Mouse (Mus musculus): ENCODE results near the gene Mecr.

Gene Mecr

DNA sequence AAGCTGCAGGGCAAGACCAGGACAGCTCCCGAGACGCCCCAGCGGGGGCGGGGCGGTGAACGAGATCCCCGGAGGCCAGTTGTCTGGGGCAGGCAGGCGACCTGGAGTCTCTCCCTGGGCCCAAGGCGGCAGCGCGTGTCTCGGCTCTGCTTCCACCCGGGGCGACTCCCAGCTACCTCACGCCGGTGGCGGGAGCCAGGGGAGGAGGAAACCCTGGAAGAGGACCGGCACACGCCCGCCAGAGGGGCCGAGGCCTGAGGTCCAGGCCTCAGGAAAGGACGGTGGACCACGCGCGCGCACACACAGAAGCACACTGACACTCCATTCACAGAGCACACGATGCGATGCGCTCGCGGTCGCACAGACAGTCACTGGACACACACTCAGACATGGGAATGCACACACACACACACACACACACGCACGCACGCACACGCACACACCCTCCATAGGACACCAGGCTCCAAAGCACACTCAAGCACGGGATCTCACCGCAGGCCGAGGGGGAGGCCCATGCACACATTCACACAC is 6.9 kb upstream of the Mecr start:
- no peak for DNase-seq (ENCODE audit: low spot score)

DNA sequence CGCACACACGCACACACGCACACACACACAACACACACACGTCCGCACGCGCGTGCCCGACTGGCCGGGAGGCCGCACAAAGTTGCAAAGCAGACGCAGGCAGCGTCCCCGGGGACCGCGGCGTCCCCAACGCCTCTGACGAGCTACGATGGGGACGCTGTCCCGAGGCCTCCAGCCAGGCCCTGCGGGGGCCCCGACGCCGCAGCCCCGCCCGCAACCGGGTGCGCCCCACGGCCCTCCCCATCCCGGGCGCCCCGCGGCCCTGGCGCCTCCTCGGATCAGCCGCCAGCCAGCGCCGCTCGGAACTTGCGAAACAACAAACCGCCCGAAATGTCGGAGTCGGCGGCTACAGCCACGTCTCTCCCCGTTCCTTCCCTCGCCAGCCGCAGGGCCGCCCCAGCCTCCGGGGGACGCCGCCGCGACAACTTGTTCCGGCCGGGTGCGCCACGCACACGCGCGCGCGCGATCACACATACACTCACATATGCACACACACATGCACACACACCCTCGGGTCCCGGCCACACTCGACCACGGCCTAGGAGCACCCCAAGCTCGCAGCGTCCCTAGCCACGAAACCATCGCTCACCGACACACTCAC is 6.3 kb upstream of the Mecr start:
- no peak for DNase-seq (ENCODE audit: low spot score)

DNA sequence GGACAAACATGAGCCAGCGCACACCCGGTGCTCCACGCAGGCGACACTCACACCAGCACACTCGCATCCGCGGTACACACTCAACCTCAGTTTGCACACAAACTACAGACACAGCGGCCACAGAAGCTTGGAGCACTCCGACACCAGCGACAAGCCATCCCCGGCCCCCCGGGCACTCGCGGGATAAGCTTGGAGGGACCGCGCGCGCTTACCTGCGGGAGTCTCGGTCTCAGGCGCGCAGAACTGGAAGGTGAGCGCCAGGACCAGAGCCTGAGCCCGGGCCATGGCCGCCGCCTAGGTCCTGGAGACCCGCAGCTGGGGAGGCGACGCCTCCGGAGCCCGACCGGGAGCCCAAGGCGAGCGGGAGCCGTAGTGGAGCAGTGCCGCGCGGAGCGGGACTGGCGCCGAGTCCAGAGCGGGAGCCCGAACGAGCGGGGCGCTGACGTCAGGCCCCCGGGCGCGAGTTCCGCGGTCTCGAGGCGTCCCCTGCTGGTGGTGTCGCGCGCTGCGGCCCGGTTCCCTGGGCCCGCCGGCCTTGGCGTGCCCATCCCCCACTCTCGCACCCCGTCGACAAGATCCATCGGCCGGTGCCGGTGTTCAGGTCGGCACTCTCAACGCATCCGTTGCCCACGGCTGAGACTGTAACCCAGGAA is 5.3 kb upstream of the Mecr start, which contains the start of gene Ptpru:
Gene Ptpru (minus strand): TSS at position 417 of the 653 bp plus-strand sequence.
- peak; percentile 74 for DNase-seq (ENCODE audit: low spot score)

DNA sequence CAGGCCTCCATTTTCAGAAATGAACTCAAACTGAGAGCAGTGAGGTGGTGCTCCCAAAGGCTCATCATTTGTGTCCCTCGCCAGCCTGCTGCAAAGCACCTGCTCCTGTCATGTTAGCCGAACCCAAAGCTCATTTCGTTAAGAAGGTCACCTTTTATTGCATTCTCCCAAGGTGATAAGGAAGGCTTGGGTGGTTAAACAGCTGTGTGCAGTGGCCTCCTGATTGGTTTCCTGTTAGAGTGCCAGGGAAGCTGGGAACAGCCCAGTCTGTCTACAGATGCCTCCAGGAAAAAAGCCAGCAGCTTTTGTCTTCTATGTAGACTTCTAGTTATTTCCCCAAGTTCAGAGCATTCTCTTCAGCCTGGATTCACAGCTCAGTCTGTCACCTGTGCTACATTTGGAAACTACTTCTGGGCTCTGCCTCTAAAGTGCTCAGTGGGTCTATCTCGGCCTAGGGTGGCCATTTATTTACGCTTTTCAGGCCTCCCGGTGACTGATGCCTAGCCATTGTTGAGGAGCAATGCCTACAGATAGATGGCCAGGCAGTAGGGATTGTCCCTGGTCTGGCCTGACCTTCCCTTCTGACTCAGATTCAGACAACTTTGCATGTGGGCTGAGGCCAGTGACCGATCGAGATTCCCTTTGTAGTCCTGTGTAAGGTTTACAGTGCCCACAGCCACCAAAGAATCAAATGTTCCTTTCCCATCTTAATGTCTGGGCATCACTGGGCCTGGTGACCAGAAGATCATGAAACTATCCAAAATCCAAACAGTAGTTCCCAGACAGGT is 2.9 kb downstream of the Mecr start:
- no peak for DNase-seq (ENCODE audit: low spot score)

DNA sequence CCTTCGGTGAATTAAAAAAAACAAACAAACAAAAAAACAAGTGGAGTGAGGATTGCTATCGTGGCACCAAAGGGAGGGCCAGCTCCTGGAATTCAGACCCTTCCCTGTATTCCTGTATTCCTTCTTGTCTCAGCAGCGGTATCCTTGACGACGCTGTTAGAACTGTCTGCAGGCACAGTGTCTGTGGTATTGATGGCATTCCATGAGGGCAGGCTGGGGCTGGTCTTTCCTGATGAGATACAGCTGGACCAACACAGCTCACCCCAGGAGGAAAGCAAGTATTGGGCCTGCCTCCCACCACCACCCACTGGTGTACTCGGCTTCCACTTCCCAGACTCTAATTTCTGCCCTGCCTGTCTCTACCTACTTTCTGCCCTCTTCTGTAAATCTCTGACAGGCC is 4.8 kb downstream of the Mecr start:
- DNase-seq (ENCODE audit: low spot score), result no peak

DNA sequence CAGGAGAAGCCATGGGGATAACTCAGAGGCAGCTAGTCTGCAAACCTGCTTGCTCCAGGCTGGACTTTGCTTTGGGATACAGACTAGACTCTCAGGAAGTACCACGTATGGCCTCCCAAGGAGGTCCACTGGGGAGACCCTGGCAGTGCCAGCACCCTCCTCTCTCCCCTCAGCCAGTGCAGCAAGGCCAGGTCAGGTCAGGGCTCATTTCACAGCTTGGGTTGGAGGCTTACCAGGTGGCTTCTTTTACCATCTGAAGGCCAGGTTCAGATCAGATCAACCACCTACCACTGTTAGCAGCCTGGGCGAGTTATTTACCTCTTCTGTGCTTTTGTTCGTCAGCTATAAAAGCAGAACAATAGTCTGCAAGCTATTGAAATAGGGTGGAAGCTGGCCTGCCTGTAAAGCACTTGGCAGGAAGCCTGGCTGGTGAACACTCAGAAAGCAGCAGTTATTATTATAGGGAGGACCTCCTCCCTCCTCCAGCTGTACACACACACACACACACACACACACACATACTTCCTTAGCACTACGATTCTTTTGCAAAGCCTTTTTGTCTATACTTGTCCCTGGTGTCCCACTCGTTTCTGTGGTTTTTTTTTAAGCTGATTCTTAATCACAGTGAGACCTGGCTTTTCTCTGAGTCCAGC is 6.8 kb downstream of the Mecr start:
- DNase-seq (ENCODE audit: low spot score), result peak; percentile 43

DNA sequence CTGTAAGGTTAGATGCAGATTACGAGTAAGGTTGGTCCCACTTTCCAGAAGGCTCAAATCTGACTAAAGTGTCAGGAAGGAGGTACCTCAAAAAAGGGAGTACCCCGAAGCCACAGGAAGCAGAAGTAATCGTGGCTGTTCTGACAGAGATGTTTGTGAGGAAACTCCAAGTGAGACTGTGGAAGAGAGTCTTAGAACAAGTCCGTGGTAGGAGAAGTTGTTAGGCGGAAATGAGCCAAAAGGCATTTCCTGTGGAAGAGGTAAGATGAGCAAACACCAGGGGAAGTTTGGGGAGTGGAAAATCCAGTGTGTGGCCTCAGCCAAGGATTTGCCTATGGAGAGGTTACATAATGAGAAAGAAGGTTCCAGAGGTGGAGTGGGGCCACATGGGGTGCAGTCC is 11.7 kb downstream of the Mecr start:
- DNase-seq (ENCODE audit: low spot score), result no peak

DNA sequence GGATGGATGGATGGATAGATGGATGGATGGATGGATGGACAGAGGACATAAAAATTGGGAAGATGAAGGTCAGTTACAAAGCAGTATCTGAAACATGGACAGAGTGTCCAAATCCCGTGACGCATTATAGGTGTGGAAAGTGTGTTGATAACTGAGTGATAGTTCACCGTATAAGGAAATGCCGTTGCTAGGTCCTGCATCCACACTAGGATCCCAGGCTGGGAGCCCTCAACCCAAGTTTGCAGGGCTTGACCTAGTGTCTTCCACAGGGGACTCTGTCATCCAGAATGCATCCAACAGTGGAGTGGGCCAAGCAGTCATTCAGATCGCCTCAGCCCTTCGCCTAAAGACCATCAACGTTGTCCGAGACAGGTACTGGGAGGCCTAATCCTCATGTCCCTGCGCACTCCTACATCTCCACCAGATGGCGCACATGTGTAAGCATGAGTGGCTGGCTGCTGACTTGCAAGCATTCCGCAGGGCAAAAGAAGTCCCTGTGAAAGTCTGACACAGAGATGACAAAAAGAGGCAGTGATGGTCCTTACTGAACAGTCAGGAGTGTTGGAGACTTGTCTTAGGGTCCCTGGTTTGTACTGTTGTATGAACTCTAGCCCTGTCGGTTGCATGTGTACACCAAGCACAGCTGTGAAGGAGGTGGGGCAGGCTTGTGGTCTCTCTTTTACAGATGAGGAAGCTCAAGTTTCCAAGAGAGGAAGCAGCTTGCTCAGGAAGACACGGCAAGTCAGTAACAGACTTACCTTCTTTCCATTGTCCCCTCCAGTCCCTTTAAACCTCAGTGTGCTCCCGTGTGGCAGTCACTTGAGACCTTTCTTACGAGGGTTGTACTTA is 17.4 kb downstream of the Mecr start:
- DNase-seq (ENCODE audit: low spot score), result peak; percentile 65

DNA sequence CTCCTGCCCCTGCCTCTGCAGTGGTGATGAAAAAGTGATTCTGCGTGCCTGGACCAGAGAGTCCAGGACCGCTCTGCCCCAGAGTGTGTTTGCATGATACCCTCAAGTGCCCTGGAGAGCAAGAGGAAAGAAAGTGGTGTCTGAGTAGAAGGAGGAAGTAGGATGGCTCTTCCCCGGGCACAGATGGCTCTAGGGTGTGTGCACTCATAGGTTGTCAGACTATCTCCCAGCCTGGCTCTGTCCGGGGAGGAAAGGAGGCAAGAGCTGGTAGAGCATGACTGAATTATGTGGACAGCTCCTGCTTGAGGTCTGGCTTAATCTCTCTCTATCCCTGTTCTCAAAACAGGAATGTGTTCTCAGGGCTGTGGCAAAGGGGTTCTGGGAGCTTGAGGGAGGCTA is 18.1 kb downstream of the Mecr start:
- DNase-seq (ENCODE audit: low spot score), result no peak

DNA sequence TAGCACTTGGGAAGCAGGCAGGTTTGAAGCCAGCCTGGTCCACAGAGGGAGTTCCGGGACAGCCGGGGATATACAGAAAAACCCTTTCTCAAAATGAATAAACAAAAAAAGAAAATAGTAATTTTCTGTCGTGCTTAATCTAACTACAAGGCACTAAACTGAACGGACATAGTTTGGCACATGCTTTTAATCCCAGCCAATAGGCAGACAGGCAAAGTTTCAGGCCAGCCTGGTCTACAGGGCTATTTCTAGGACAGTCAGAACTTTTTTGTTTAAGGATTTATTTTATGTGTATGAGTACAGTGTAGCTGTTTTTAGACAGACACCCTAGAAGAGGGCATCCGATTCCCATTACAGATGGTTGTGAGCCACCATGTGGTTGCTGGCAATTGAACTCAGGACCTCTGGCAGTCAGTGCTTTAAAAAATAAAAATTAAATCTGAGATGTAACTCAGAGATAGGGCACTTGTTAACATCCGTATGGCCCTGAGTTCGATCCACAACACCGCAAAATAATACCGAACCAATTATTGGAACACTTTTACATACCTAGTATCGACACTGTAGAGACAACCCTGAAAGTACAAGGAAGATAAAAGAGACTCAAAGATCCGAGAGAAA is 29.5 kb downstream of the Mecr start:
- DNase-seq (ENCODE audit: low spot score), result peak; percentile 17

DNA sequence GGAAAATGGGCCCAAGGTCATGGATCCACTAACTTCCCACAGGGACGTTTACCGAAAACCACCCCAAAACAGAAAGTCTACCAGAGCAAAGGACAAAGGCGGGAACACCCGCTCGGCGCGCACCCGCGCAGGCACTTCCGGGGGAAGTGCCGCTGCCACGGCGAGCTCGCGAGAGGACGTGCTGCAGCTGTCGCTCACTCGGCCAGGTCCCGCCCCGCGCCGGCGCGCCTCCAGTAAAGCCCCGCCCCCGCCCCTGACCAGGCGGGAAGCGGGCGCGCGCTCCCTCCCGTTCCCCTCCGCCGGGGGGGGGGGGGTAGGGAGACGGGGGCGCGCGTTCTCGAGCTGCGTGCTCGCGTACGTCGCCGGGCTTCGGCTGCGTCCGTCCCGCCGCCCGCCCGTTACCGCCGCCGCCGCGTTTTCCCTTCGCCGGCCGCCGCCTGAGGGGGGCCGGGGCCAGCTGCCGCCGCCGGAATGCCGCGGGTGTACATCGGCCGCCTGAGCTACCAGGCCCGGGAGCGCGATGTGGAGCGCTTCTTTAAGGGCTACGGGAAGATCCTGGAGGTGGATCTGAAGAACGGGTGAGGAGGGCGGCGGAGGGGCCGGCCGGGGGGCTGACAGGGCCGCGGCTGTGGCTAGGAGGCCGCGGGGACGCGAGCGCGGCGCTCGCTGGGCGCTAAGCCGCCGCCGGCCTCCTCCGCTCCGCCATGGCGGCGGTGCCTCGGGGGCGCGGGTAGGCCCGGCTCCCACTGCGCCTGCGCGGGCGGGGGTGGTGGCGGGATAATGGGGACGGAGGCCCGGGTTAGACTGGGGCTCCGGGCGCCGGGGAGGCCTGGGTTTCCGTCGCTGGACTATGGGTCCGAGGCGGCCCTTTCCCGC is 30.3 kb downstream of the Mecr start, which contains the start of gene Srsf4:
Gene Srsf4 (plus strand): TSS at position 325 of the 876 bp plus-strand sequence.
- peak; percentile 90 for DNase-seq (ENCODE audit: low spot score)

DNA sequence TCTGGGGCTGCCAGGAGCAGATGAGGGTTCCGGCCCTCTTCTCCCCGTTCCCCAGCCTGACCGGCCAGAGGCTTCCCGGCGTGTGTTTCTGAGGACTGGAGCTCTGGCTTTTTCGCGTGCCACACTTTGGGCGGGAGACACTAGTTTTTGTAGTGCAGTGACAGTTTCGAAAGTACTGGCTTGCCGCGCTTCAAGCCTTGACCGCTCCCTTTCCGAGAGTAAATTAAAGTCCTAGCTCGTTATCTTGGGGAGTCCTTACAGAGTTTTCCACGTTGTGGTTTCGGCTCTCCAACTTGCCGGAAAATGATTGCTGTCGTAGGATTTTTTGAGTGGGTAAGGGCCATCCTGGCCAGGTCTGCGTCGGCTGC is 30.9 kb downstream of the Mecr start:
- no peak for DNase-seq (ENCODE audit: low spot score)

DNA sequence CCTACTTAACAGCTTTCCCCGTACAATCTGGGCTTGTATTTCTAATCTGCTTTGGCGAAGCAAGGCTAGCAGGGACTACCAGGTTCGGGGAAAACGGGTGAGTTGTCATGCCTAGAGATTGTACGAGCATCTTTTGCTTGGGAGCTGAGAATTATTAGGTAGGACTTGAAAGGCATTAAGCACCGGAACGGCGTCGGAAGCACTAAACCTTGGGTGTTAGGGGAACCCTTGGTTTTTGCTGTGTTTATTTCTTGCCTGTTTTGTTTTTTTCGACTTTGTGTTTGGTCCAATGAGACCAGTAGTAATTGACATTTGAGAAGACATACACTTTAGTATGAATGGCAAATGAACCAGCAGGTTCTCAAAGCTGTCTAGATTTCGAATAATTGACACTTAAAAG is 31.3 kb downstream of the Mecr start:
- DNase-seq (ENCODE audit: low spot score), result no peak

DNA sequence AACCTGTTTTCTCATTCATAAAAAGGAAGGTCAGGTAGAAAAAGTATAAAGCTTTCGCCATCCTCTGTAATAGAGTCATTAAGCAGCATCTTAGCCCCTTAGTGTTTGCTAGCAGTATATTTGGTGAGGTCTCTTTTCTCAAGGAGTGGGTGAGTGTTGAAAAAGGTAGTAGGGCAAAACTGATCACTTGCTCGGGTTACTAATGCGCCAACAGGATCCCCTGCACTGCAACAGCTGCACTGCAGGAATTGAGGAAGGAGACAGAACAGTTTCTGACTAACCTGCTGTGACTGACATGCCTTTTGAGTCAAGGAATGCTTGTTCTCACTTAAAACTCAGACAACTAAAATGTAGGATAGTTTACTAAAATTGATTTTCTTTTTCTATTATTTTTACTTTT is 32.0 kb downstream of the Mecr start:
- DNase-seq (ENCODE audit: low spot score), result no peak

DNA sequence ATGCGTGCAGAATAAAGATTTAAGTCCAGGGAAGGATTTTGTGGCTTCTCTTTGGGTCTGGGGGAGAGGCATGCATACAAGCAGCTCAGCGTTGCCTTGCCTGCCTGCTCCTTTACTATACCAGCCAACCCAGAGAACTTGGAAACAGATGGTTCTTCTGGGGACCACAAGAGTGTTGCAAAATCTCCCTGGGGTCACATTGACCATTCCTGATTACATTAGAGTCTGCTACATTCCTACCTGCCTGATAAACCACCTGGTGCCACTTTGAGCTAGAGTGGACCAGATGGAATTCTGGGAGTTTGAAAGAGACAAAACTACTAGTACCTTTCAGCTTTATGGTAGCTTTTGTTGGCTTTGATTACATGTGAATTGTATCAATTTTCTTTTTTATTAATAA is 33.6 kb downstream of the Mecr start:
- DNase-seq (ENCODE audit: low spot score), result no peak

DNA sequence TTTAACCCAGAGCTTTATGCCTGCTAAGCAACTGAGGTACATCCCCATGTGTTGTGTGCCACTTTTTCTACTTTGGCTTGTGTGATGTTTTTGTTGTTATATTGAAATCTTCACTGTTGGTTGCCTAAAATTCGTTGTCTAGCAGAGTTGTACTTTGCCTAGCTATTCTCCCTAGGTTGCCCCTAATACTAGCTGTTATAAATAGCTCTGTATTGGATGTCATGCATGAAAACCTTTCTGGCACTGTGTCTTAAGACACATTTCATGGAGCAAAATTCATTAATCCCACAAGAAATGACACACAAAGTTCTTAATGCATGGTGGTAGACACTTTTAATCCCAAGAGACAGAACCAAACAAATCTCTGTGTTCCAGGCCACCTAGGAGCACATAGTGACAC is 36.4 kb downstream of the Mecr start:
- no peak for DNase-seq (ENCODE audit: low spot score)

DNA sequence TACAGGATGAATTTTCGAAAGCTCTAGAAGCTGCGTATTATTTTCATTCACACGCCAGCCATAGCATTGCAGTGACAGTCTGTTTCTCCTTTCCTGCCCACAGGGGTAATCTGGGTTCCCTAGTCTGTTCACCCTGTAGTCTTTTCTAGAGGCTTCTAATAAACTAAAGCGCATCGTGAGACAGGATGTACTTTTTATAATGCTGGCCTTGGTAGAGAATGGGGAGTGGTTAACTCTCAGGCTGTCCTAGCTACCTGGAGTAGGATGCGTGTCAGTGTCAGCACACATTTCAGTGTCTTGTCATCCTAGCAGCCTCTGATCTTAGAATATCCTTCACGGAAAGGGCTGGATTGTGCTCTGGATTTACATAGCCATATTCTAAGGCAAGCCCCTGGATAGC is 38.0 kb downstream of the Mecr start:
- no peak for DNase-seq (ENCODE audit: low spot score)

DNA sequence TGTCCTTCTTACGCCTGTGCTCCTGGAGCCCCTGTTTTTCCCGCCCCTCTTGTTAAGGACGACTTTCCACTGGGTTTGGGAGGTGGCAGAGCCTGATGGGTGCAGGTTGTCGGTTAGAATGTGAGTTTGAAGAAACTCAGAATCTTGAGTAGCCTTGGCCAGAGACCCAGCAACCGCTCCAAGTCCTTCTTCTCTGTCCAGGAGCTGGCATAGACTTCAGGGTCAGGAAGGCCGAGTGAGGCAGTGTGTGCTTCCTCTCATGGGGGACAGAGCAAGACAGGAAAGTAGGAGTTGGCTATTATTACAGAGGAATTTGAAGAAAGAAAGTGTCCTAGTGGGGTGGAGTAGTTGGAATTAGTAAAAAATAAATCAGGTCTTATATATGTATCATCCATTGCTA is 40.3 kb downstream of the Mecr start:
- no peak for DNase-seq (ENCODE audit: low spot score)

DNA sequence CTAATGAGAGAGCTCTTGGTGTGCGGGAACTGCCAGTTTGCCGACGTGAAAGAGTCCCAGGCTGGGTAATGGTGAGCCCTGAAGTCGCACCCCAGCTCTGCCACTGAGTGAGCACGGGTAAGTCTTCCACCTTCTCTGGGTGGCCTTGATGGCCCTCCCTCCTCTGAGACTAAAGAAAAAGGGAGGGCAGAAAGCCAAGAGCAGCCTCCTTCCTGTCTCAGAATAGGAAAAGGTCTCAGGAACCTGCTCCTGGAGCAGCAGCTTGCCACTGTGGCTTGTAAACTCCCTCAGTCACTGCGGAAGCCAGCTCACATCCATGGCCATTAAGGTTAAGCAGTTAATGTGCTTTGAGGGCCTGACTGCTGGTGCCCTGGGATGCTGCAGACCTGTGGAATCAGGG is 42.1 kb downstream of the Mecr start:
- no peak for DNase-seq (ENCODE audit: low spot score)

DNA sequence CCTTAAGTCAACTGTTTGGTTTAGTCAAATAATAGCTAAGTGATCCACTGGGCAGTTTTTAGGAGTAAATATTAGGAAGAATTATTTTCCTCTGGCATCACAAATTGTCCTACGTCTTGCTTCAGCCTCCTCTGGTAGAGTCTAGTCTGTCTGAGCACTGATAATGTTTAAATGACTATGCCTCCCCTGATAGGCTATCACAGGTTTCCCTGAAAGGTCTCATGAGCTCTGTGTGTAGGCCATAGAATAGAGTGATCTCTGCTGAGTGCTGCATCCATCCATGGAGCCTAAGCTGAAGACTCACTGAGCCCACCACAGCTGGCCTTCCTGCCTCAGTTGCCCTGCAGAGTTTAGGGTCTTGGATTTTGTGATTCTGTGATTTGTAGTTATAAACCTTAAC is 45.3 kb downstream of the Mecr start:
- DNase-seq (ENCODE audit: low spot score), result no peak
